Mouse (Mus musculus): ENCODE measurements around the gene 1600014C23Rik. TPM values are rescaled to one million over a fixed set of nuclear protein-coding genes. Genes with fewer than 3 reads are reported as not detected.

Gene 1600014C23Rik
- polyA plus RNA-seq, 1 experiment: not detected

DNA sequence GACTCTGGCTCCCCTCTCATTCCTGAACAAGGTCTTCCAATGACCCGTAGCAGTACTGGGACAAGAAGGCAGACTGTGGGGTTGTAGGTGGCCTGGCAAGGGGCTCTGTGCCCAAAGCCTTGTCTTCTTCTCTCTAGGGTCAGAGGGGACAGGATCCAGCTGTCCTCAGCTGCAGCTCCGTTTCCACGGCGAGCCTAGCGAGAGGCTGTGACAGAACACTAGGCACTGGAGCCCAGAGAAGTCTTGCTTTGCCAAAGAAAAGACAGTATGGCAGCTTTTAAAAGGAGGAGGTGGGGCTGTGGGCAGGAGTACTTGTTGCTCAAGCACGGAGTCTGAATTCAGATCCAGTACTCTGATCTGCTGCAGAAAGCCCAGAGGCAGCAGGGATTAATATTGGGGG lies 36.8 kb upstream of the 1600014C23Rik start:
- 57% methylated on average over 6 of the region's 6 CpGs for WGBS
- H3K27me3 ChIP-seq (ENCODE audit: control insufficient read depth, insufficient read depth, low read length): no peaks in the 10 kb centered on the region
- no peaks in the 10 kb centered on the region for H3K36me3 ChIP-seq (ENCODE audit: control insufficient read depth, insufficient read depth, low read length)
- DNase-seq (ENCODE audit: low read depth in 1 of 2, low spot score in 2 of 2): no peak
- H3K27ac ChIP-seq (ENCODE audit: insufficient read depth, low read length): no peak overlapping the region
- TF ChIP-seq CTCF (IDR thresholded peaks at IDR 0.05; ENCODE audit: extremely low read depth, insufficient read depth, insufficient read length, insufficient replicate concordance) (no peak), POLR2A (IDR thresholded peaks at IDR 0.05; ENCODE audit: low read depth, low read length) (no peak)
- H3K4me3 ChIP-seq (ENCODE audit: extremely low read depth, insufficient read depth, insufficient read length): no peak overlapping the region
- no peaks in the 10 kb centered on the region for H3K4me1 ChIP-seq (ENCODE audit: control insufficient read depth, insufficient read depth, insufficient read length)

DNA sequence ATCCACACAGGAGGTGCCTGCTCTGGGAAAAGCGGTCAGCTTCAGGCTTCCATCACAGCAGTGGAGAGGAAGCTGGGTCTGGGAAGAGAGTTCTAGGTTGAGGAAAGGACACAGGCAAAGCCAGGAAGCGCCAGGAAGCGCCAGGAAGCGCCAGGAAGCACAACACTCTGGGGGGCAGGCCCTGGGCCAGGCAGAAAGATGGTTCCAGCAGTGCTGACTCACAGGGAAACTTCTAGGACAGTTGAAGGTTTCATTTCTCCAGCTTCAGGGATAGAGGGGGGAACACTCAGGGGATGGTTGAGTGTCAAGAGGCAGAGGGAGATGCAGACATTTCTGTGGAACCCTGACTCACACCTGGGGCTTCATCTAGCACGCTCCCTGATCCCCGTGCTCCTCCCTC lies 36.2 kb upstream of the 1600014C23Rik start:
- H3K27ac ChIP-seq (ENCODE audit: insufficient read depth, low read length): no peak overlapping the region
- no peak overlapping the region for H3K4me3 ChIP-seq (ENCODE audit: extremely low read depth, insufficient read depth, insufficient read length)
- no peak for DNase-seq (ENCODE audit: low read depth in 1 of 2, low spot score in 2 of 2)
- H3K27me3 ChIP-seq (ENCODE audit: control insufficient read depth, insufficient read depth, low read length): no peaks in the 10 kb centered on the region
- no peaks in the 10 kb centered on the region for H3K4me1 ChIP-seq (ENCODE audit: control insufficient read depth, insufficient read depth, insufficient read length)
- TF ChIP-seq POLR2A (IDR thresholded peaks at IDR 0.05; ENCODE audit: low read depth, low read length) (no peak), CTCF (IDR thresholded peaks at IDR 0.05; ENCODE audit: extremely low read depth, insufficient read depth, insufficient read length, insufficient replicate concordance) (no peak)
- 73% methylated on average over 6 of the region's 6 CpGs for WGBS
- no peaks in the 10 kb centered on the region for H3K36me3 ChIP-seq (ENCODE audit: control insufficient read depth, insufficient read depth, low read length)

DNA sequence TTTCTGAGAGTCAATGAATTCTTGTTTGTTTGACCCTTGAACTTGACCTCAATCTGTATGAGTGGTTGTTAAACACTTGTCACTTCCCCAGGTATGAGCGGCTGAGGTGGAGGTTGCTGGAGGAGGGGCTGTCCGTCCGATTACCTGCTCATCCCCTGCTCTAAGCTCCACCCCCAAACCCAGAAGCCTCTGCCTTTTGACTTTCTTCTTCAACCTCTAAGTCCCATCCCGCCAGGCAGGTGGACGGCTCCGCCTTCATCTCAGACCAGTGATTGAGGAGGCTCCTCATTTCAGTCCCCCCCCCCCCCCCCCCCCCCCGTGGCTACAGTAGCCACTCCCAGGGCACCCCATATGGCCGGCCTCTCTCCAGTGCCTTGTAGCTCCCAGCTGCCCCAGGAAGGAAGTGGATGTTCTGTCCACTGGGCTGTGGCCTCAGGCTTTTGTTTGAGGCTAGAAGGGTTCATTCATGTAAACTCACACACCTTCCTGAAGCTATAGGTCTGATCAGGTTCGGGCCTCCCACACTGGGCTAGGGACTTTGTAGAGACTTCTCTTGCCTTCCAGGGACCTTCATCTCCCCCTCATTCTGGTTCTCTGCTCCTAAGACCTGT lies 34.0 kb upstream of the 1600014C23Rik start:
- H3K4me1 ChIP-seq (ENCODE audit: control insufficient read depth, insufficient read depth, insufficient read length): no peaks in the 10 kb centered on the region
- DNase-seq (ENCODE audit: low read depth in 1 of 2, low spot score in 2 of 2): no peak
- no peaks in the 10 kb centered on the region for H3K27me3 ChIP-seq (ENCODE audit: control insufficient read depth, insufficient read depth, low read length)
- no peak for TF ChIP-seq POLR2A (IDR thresholded peaks at IDR 0.05; ENCODE audit: low read depth, low read length)
- no peak overlapping the region for H3K4me3 ChIP-seq (ENCODE audit: extremely low read depth, insufficient read depth, insufficient read length)
- H3K27ac ChIP-seq (ENCODE audit: insufficient read depth, low read length): no peak overlapping the region
- 61% methylated on average over 9 of the region's 9 CpGs for WGBS
- H3K36me3 ChIP-seq (ENCODE audit: control insufficient read depth, insufficient read depth, low read length): no peaks in the 10 kb centered on the region

DNA sequence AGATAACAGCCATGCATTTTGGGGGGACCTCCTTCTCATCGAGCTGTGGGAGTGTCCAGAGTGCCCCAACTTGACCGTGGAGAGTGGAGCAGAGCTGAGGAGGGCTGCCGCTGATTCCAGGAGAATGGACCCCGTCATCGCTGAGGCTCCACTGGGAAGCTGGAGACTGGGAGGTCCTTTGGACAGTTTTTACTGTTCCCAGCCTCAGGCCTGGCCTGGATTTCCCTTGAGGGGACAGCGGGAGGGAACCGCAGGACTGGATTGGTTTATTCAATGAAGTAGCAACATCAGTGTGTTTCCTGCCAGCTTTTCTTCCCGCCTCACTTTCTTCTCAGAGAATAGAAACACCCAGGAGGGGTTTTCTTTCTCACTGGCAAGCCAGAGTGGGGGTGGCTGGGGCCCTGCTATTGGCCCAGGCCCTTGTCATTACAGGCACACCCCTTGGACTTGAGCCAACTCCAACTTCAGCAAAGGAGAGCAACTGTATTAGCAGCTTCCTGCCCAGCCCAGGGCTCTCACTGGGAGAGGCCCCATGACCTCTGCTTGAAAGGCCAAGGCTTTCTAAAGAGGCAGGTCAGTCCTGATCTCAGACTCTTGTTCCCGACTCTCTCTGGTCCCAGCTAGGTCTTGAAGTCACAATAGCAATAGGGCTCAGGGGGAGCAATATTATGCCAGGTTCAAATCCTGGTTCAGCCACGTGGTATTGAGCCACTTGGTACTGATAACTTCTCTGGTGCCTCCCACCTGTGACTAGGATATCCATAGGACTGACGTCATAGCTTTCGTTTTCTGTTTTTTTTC lies 33.3 kb upstream of the 1600014C23Rik start:
- no peak overlapping the region for H3K27ac ChIP-seq (ENCODE audit: insufficient read depth, low read length)

DNA sequence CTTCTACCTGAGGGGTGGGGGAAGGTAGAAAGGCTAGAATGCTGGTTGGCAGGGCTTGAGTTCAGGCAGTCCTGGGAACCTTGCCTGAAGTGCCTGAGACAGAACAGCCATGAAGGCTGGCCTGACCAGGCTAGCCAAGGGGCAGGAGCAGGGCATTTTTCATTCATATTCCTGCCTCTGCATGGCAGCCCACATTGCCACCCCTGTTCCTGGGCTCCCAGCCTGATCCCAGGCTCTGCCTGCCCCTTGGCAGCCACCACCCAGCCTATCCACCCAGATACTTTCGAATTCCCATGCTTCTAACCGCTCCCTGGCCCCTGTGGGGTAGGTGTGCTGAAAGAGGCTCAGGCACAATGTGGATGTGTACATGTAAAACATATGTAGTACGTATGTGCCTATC lies 32.3 kb upstream of the 1600014C23Rik start:
- no peak for DNase-seq (ENCODE audit: low read depth in 1 of 2, low spot score in 2 of 2)
- WGBS: 96% methylated on average over 3 of the region's 3 CpGs
- no peak overlapping the region for H3K27ac ChIP-seq (ENCODE audit: insufficient read depth, low read length)

More for the DNA sequence above, 33.3 kb upstream of the 1600014C23Rik start:
- peak in 1 of 2 experiments; percentile 12 for DNase-seq (ENCODE audit: low read depth in 1 of 2, low spot score in 2 of 2)
- TF ChIP-seq CTCF (IDR thresholded peaks at IDR 0.05; ENCODE audit: extremely low read depth, insufficient read depth, insufficient read length, insufficient replicate concordance) (no peak), POLR2A (IDR thresholded peaks at IDR 0.05; ENCODE audit: low read depth, low read length) (no peak)
- WGBS: 22% methylated on average over 12 of the region's 12 CpGs
- Histone ChIP-seq H3K27me3 (ENCODE audit: control insufficient read depth, insufficient read depth, low read length) (no peaks in the 10 kb centered on the region), H3K4me1 (ENCODE audit: control insufficient read depth, insufficient read depth, insufficient read length) (no peaks in the 10 kb centered on the region), H3K36me3 (ENCODE audit: control insufficient read depth, insufficient read depth, low read length) (no peaks in the 10 kb centered on the region), H3K4me3 (ENCODE audit: extremely low read depth, insufficient read depth, insufficient read length) (no peak overlapping the region)

DNA sequence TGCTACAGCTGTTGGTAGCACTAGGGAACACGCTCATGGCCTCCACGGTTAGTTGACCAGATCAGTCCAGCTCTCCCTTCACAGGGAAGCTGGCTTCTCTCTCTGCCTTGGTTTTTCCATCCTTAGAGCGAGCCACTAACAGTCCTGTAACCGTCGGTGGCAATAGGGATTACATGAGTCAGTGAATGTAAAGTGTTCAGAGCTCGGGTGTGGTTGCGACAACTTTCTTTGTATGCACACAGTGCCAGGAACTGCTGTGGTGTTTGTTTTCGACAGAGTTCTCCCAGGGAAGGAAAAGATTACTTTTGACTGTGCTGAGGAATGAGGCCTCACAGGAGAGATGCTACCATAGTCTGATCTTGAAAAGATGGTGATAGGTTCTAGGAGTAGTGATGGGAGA lies 29.5 kb upstream of the 1600014C23Rik start:
- 88% methylated on average over 8 of the region's 8 CpGs for WGBS
- no peaks in the 10 kb centered on the region for H3K27me3 ChIP-seq (ENCODE audit: control insufficient read depth, insufficient read depth, low read length)
- H3K4me3 ChIP-seq (ENCODE audit: extremely low read depth, insufficient read depth, insufficient read length): no peak overlapping the region
- DNase-seq (ENCODE audit: low read depth in 1 of 2, low spot score in 2 of 2): no peak
- no peak for TF ChIP-seq CTCF (IDR thresholded peaks at IDR 0.05; ENCODE audit: extremely low read depth, insufficient read depth, insufficient read length, insufficient replicate concordance)
- TF ChIP-seq POLR2A (IDR thresholded peaks at IDR 0.05; ENCODE audit: low read depth, low read length): no peak
- H3K36me3 ChIP-seq (ENCODE audit: control insufficient read depth, insufficient read depth, low read length): no peaks in the 10 kb centered on the region
- no peak overlapping the region for H3K27ac ChIP-seq (ENCODE audit: insufficient read depth, low read length)
- no peaks in the 10 kb centered on the region for H3K4me1 ChIP-seq (ENCODE audit: control insufficient read depth, insufficient read depth, insufficient read length)

More for the DNA sequence above, 32.3 kb upstream of the 1600014C23Rik start:
- H3K36me3 ChIP-seq (ENCODE audit: control insufficient read depth, insufficient read depth, low read length): no peaks in the 10 kb centered on the region
- H3K4me3 ChIP-seq (ENCODE audit: extremely low read depth, insufficient read depth, insufficient read length): no peak overlapping the region
- H3K27me3 ChIP-seq (ENCODE audit: control insufficient read depth, insufficient read depth, low read length): no peaks in the 10 kb centered on the region
- no peaks in the 10 kb centered on the region for H3K4me1 ChIP-seq (ENCODE audit: control insufficient read depth, insufficient read depth, insufficient read length)
- no peak for TF ChIP-seq CTCF (IDR thresholded peaks at IDR 0.05; ENCODE audit: extremely low read depth, insufficient read depth, insufficient read length, insufficient replicate concordance)
- TF ChIP-seq POLR2A (IDR thresholded peaks at IDR 0.05; ENCODE audit: low read depth, low read length): no peak

DNA sequence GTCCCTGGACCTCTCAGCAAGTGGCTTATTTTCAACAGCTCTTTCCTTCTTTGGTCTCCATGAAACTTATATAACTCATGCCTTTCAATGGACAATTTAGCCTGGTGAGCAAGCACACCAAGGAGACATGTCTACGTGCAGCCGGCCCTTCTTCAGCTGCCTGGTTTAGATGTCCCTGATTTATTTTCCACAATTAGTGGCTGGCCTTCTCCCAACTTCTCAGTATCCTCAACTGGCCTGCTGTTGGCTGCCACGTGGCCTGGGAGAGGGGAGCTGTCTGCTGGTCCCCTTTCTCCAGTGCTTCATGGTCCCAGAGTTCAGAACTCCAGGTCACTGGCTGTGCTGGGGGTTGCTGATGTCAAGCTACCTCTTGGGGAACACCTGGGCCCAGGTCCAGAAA lies 28.3 kb upstream of the 1600014C23Rik start:
- H3K27ac ChIP-seq (ENCODE audit: insufficient read depth, low read length): no peak overlapping the region
- no peaks in the 10 kb centered on the region for H3K4me1 ChIP-seq (ENCODE audit: control insufficient read depth, insufficient read depth, insufficient read length)
- H3K27me3 ChIP-seq (ENCODE audit: control insufficient read depth, insufficient read depth, low read length): no peaks in the 10 kb centered on the region
- DNase-seq (ENCODE audit: low read depth in 1 of 2, low spot score in 2 of 2): no peak
- no peaks in the 10 kb centered on the region for H3K36me3 ChIP-seq (ENCODE audit: control insufficient read depth, insufficient read depth, low read length)
- no peak for TF ChIP-seq POLR2A (IDR thresholded peaks at IDR 0.05; ENCODE audit: low read depth, low read length)
- no peak for TF ChIP-seq CTCF (IDR thresholded peaks at IDR 0.05; ENCODE audit: extremely low read depth, insufficient read depth, insufficient read length, insufficient replicate concordance)
- 86% methylated on average over 3 of the region's 3 CpGs for WGBS
- H3K4me3 ChIP-seq (ENCODE audit: extremely low read depth, insufficient read depth, insufficient read length): no peak overlapping the region

Measured in spleen, adult 2 months (tissue).